Mouse (Mus musculus) testis, postnatal 14 days (tissue): ENCODE data around the gene Tmem115.
A peak's percentile ranks its signal among the peaks of the same experiment; 100 is the strongest.
"Not testable (repeated sequence)": the region's sequence is repeated elsewhere in the genome, so short reads cannot be mapped to it uniquely, and the experiment has no call there.

ENCODE experiments used
- DNase-seq: peaks from one replicate; pipeline ENCODE4 v3.0.0; 2021; ENCODE audit warnings: low spot score

Gene Tmem115

DNA sequence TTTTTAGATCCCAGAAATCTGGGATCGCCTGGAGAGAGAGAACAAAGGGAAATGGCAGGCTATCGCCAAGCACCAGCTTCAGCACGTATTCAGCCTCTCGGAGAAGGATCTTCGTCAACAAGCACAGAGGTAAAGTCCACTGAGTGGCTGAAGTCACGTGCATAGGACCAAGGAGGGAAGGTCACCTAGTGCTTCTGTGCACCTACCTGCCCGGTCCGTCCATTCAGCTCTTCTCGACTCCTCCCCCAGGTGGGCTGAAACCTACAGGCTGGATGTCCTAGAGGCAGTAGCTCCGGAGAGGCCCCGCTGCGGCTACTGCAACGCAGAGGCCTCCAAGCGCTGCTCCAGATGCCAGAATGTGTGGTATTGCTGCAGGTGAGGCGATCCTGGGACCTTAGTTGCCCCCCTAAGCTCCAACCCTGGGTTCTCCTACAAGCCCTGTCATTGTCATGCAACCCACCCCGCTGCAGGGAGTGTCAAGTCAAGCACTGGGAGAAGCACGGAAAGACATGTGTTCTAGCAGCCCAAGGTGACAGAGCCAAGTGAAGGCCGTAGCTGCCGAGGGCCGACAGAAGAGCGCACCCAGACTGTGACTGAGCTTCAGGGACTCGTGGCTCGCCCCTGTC, 16.9 kb downstream of the Tmem115 start:
- DNase-seq: no peak

GRCm38 (mm10) chr9:107551117-107551889, 17.6 kb downstream of the Tmem115 start, which contains the start of gene Rassf1:
Gene Rassf1 (plus strand): TSS chr9:107551555.
- DNase-seq: no peak

GRCm38 (mm10) chr9:107551890-107552355, 18.2 kb downstream of the Tmem115 start:
- DNase-seq: no peak

DNA sequence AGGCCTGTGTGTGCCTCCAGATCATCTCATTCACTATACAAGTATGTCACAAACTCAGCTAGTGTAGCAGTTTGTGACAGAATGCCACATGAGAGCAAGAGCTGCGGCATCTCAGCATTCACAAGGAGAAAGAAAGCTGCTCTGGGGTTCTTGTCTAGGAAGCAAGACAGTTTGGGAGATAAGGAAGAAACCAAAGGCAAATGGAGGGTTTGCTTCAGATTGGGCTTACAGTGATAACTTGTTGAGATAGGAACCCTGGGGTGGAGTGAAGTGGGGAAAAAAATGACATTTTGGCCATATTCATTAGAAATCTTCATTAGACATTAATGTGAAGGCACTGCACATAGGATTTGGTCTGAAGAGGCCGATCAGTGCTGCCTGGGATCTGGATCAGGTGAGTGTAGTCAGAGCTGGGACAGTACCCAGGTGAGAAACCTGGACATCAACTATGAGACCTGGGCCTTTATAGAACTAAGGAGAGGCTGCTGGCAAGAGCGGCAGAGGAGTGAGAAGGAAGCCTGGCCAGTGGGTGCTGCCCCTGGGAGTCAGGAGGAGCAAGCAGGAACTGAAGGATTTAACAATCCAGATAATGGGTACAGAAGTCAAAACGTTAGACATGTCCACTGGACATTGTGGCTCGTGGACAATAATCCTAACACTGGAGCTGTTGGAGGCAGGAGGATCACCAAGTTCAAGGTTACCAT, 19.1 kb downstream of the Tmem115 start:
- DNase-seq: no peak

GRCm38 (mm10) chr9:107553541-107554318, 20.0 kb downstream of the Tmem115 start:
- peak; percentile 69 for DNase-seq

DNA sequence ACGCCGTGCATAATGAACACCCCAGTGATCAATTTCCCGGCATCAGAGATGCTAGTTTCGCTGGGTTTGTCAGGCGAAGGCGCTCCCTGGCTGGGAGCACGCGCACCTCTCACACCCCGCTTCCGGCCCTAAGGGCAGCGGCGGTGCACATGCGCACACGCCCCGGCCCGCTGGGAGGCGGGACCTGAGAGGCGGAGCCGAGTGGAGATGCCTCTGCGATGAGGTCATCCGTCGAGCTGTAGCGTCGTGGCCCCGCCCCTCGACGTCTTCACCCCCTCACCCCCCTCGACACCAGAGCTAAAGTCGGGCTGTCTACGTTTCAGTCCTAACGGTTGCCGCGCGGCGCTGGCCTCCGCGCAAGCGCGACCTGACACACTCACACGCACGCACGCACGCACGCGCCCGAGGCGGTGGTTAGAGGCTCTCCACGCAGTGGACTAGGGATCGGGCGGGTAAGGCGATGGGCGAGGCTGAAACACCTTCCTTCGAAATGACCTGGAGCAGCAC, 20.6 kb downstream of the Tmem115 start:
- DNase-seq: peak; percentile 96

GRCm38 (mm10) chr9:107555031-107555457, 21.3 kb downstream of the Tmem115 start:
- DNase-seq: no peak

DNA sequence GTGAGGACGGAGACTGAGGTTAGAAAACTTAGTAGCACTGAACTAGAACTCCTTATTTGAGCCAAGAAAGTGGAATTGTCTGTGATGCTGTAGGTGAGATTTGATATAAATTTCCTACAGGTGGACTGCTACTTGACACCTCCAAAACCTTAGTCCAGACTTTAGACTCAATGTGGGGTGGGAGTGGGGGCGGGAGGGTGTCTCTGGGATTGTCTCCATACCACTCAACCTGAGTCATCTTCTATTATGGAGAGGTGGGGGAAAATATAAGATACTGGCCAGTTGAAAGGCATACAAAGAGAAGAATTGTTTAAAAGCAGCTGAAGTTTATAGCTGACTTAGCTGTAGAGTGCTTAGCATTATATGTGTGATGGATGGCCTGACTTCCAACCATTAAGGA, 22.0 kb downstream of the Tmem115 start:
- DNase-seq: no peak

DNA sequence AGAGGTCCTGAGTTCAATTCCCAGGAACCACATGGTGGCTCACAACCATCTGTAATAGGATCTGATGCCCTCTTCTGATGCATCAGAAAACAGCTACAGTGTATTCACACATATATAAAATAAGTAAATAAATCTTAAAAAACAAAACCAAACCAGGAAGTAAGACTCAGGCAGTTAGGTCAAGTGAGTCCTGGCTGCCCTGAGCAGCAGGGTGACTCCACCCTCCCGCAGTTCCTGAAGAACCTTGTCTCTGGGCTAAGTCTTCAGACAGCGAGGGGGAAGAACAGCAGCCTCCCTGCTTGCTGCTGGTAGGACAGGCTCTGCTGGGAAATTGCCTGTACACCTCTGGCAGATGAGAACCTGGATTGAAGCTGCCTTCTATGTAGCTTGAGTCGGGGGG, 22.6 kb downstream of the Tmem115 start:
- no peak for DNase-seq

DNA sequence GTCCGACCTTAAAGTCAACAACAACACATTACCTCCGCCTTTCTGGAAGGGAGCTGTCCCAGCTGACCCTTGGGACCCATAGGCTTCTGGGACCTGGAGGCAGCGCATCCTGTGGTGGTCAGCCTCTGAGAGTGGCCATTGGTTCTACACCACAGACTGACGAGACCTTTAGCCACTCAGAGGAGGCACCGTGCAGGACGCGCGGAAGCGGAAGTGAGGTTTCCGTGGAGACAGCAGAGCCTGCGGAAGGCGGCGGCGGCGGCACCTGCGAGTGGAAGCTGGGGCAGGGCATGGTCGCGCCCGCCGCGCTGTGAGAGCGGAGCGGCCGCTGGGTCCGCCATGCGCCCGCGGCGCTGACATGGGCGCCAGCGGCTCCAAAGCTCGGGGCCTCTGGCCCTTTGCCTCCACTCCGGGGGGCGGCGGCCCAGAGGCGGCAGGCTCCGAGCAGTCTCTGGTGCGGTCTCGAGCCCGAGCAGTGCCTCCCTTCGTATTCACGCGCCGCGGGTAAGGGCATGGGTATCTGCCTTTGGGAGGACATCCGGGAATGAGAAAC, 29.4 kb downstream of the Tmem115 start, which contains the start of gene Tusc2:
Gene Tusc2, plus strand, starts transcription at position 227 of the 553 bp plus-strand sequence.
- DNase-seq: peak; percentile 95

DNA sequence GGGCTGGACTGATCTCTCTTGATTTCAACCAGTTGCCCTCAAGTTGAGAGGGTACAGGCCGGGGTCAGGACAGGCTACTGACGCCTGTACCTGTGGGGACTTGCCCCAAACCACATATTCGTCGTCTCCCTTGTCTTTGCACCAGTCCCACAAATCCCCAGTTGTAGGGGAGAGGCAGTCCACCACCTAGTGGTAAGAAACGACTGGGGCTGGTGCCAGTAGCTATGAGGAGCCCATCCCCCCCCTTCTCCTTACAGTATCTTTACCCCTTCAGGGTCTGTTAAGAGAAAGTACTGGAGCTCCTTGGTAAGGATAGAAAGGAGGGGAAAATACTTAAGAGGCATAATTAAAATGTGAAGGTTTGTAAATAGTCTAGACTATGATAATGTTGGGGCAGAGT, 31.8 kb downstream of the Tmem115 start:
- DNase-seq: not testable (repeated sequence)

DNA sequence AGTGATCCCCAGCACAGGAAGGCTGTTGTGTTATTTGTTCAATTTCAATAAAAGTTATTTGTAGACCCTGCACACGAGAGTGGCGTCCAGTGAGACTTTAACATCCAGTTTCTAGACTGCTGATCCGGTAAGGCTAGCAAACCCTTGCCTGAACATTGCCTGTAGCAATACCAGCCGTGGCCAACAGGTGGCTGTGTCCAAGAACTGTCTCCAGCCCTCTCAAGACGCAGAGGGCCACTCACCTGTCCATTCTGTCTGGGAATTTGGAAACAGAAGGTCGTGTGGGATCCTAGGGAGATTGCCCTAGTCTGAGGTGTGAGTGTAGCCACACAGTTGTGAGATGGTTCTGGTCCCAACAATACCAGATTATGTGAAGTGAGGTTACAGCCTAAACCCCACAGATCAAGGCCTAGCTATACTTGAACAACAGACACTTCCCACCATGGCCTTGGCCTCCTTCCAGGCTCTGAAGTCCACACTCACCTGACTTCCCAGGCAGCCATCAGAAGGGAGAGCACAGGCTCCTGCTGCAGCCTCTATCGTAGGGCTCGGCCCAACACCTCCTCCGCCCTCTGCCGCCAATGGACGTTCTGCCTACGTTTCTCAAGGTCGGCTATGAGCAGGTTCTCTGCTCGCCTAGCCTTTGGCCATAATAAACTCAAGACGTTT, 32.4 kb downstream of the Tmem115 start:
- no peak for DNase-seq

- no peak for DNase-seq
Observed at GRCm38 (mm10) chr9:107566855-107567254, 33.1 kb downstream of the Tmem115 start.

GRCm38 (mm10) chr9:107567702-107568319, 34.1 kb downstream of the Tmem115 start, which contains the start of gene Hyal2:
Gene Hyal2 (plus strand): TSS chr9:107567945.
- no peak for DNase-seq

DNA sequence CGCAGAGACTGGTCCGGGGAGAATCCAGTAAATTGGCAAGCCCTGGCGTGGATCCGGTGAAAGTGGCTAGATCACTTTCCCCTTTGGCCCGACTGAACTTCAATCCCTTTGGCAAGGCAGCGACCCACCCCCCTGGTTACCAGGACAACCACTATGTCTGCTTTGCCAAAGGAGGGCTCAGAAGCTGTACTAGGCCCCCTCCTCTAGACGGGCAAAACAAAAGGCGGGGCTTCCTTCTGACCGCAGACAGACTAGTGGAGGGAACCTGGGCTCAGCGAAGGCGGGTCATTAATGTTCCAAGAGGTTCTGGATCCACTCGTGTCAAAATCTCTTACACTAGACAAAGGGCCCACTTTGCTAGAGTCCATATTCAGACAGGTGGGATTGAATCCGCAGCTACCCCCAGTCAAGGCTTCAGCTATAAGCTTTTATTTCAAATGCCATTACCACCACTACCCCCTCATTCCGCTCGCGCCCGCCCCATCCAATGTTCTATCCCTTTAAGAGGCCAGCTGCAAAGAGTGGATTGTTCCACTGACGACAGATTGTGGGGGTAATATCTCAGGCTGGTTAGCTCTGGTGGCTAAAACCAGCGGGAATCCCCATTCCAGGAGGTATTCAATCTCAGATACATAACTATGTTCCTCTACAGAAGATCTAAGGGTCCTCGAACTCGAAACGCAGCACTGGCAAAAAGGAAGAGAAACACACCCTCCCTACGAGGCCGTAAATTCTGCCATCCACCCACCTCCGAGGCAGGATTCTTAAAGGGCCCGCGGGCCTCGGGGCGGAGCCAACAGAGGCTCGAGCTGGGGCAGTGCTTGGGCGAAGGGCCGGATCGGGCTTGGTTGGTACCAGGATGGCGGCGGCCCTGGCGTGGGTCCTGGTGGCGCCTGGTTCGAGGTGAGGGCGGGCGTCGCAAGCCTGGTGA, 34.9 kb downstream of the Tmem115 start:
- DNase-seq: peak; percentile 86

- DNase-seq: peak; percentile 61
Observed at GRCm38 (mm10) chr9:107569270-107569669, 35.5 kb downstream of the Tmem115 start.

- DNase-seq: no peak
Observed at GRCm38 (mm10) chr9:107570016-107570415, 36.3 kb downstream of the Tmem115 start.

- DNase-seq: no peak
Observed at GRCm38 (mm10) chr9:107570845-107571244, 37.1 kb downstream of the Tmem115 start.
